Mouse (Mus musculus): Measurements from ENCODE around the gene Nmur1. TPM values are rescaled to one million over a fixed set of nuclear protein-coding genes. Genes with fewer than 3 reads are reported as not detected.
"Not testable (repeated sequence)": the region's sequence is repeated elsewhere in the genome, so short reads cannot be mapped to it uniquely, and the experiment has no call there.

Gene Nmur1
- total RNA-seq, 2 experiments from 2014 or later = not detected

DNA sequence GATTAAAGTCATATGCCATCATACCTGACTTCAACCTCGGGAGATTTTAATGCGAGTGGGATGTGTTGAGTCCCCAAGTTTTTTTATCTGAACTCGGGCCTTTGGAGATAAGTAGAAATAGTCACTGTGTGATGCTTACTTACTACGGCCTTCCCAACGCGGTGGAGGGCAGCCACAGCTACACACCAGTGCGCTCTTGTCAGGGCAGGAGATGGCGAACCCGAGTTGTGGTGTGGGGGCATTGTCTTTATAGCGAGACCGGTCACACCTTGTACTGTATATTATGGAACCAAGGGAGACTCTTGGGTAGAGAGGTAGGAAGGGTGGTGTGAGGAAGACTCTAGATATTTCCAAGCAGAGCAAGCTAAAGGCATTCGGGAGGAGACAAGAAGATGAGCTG lies 65.6 kb downstream of the Nmur1 start:
- no peak for ATAC-seq (ENCODE audit: poor library complexity, severe bottlenecking)

DNA sequence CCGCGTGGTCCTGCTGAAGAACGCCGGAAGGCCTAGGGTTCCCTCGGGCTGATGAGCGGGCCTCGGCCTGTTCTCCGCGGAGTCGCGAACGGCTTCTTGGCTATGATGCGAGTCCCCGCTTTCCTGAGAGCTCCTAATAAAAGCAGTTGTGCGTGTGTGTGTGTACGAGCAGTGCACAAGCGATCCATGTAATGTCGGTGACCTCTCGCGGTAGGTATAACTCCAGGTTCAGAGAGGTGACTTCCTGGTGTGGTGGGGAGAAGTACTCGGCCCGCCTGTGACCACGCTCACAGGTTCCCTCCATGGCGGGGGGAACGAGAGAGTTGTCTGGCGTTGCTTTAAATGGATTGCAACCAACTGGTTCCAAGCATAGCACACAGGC lies 66.2 kb downstream of the Nmur1 start:
- ATAC-seq (ENCODE audit: poor library complexity, severe bottlenecking) = peak; percentile 36

DNA sequence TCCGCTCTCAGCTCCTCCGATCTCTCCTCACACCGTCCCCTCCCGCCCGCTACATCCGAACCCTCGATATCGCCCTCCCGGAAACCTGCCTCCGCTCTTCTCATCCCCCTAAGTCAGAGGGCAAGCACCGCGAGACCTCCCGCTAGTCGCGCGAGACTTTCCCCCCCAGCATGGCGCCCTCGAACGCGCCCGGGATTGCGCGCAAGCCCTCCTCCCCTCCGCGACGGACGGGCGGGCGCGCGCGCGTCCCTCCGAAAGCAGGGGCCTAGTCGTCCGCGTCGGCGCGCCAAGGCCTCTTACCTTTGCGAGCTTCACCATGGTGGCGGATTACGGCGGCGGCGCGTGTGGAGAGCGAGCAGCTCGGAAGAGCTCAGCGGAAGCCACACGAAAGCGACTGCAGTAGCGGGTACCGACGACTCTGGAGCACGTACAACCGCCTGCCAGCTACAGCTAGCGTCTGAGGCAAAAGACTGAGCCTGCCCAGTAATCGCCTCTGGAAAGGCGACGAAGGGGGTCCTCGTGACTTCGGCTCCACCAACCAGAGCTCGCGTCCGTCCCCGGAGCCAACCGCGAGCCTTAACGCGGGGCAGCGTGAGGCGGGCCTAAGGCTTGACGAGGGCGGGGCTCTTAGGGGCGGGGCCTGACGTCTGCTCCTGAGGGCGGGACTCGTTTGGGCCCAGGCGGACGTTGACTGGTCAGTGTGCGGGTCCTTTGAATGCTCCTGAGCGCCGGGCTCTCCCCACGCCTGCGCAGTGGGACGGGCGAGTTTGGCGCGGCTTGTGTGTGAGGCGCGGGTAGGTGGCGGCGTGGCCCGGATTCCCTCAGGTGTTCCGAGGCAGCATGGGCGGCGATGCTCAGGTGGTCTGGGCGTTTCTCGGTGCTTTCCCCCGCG lies 66.9 kb downstream of the Nmur1 start, which contains the start of gene Ncl:
TSS of gene Ncl (minus strand) at position 495 of the 892 bp plus-strand sequence.
- ATAC-seq (ENCODE audit: poor library complexity, severe bottlenecking) = peak; percentile 90

DNA sequence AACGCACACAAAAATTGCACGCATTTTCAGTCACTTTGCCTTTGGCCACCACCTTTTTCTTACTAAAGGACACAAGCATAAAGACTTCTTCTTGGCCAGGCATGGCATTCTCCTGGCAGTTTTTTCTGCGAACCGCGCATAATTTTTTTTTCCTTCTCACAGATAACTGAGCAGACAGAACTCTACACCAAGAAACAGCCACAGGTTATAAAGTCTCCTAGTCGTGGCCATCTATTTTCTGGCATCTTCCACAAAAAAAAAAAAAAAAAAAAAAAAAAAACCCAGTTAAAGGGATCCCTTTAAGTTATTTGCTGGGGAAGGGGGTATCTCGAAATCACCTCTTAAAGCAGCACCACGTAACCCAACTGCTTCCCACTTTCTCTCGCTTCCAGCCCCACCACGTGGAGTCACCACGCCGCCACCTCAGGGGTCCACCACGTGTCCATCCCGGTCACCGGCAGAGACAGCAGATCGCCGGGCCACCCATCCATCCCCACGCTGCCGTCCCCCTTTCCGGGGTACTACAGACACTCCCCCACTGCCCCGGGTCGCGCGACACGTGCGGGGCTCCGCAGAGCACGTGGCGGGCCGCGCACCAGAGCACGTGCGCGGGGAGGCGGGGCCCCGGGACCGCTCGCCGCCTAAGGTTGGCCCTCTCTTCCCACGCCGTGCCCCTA lies 67.7 kb downstream of the Nmur1 start:
- ATAC-seq (ENCODE audit: poor library complexity, severe bottlenecking) = no peak; the same call in 1 of the 2 replicates

DNA sequence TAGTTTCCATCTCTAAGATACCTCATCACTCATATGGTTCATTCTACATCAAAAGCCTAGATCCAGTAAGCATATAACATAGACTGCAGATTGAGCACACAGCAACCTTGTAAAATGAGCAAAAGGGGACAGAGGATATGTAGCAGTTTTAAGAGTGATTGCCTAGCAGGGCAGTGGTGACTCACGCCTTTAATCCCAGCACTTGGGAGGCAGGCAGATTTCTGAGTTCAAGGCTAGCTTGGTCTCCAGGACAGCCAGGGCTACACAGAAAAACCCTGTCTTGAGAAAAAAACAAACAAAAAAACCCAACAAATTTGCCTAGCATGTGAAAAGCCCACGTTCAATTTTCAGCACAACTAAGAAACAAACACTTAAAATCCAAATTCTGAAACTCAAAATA lies 71.8 kb downstream of the Nmur1 start:
- no peak for ATAC-seq (ENCODE audit: poor library complexity, severe bottlenecking)

DNA sequence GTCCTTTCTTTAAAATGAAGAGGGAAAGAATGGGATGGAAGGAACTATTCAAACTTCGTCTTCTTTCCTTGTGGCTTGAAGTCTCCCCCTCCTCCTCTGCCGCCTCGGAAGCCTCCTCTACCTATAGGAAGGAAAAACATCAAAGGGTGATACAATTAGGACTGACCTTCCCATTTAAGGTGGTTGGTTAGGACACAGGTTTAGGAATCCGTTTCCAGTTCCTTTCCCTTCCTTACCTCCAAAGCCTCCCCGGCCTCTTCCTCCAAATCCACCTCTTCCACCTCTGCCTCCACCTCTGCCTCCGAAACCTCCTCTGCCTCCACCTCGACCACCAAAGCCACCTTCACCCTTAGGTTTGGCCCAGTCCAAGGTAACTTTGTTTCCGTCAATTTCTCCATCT lies 75.5 kb downstream of the Nmur1 start:
- ATAC-seq (ENCODE audit: poor library complexity, severe bottlenecking) = no peak

DNA sequence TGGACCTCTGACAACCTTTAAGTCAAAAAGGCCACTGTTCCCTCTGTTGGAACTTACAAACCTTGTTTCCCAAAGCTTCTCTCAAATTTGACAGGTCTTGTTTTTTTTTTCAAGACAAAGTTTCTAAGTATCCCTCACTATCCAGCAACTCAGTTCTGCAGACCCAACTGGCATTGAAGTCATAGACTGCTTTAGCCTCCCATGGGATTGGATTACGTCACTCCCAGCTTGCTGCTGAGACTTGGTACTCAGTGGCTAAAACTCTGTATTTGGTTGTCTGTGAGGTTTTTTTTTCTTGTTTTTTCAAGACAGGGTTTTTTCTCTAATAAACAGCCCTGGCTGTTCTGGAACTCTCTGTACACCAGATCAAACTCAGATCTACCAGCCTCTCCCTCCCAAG lies 76.3 kb downstream of the Nmur1 start:
- no peak for ATAC-seq (ENCODE audit: poor library complexity, severe bottlenecking)

DNA sequence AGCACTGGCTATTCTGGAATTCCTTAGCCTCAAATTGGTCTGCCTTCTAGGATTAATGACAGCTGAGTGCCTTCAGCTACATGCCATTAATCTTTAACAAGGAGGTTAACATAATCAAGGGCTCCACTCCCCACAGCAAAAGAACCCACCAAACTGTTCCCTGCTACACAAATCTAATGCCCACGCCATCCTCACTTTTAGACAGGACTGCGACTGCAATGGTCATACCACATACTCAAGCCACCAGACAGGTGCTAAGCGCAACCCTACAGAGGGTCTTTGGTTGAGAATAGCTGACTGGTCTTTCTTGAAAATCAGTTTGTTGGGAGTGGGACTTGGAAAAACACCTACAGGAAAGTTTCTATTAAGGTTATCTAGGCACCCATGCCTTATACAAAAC lies 76.8 kb downstream of the Nmur1 start:
- ATAC-seq (ENCODE audit: poor library complexity, severe bottlenecking) = no peak

DNA sequence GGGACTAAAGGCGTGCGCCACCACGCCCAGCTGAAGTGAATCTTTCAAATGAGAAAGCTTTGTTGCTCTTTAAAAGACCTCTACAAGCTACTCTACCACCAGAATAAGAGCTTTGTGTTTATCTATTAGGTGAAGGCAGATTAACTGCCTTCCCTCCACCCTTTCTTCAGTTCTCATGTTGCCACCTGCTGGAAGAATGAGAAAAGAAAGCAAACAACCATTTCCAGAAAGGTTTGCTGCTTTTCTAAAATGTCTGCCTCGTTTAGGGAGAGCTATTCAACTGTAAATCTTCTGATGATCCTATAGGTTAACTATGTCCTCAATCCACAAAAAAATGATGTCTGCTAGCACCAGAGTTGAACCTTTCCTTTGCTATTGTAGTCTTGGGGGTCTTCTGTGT lies 77.2 kb downstream of the Nmur1 start:
- ATAC-seq (ENCODE audit: poor library complexity, severe bottlenecking) = no peak

DNA sequence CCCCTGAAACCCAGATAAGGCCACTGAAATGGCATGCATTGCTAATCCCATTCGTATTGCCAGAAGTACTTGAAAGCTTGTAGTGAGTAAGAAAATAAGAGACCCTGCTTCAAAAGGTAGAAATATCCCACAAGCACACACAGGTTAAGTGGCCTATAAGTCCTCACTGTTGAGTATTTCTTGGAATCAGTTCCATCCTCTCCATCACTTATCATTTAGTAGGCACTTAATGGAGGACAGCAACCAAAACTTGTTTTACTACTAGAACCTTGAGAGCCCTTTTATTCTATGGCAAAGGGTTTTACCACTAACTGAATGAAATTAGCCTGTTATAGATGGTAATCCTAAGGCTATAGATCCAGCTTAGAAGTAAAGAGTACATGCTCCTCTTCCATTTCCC lies 77.9 kb downstream of the Nmur1 start:
- no peak for ATAC-seq (ENCODE audit: poor library complexity, severe bottlenecking)

DNA sequence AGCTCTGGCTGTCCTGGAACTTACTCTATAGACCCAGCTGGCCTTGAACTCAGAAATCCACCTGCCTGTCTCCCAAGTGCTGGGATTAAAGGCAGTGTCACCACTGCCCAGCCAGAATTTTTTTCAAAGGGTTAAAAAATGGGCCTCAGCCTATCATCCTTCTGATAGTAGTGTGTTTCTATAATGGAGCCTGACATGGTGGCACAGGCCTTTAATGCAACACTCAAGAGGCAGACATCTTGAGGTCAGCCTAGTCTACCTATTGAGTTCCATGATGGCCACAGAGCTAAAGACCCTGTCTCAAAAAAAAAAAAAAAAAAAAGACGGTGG lies 78.3 kb downstream of the Nmur1 start:
- no peak for ATAC-seq (ENCODE audit: poor library complexity, severe bottlenecking)

DNA sequence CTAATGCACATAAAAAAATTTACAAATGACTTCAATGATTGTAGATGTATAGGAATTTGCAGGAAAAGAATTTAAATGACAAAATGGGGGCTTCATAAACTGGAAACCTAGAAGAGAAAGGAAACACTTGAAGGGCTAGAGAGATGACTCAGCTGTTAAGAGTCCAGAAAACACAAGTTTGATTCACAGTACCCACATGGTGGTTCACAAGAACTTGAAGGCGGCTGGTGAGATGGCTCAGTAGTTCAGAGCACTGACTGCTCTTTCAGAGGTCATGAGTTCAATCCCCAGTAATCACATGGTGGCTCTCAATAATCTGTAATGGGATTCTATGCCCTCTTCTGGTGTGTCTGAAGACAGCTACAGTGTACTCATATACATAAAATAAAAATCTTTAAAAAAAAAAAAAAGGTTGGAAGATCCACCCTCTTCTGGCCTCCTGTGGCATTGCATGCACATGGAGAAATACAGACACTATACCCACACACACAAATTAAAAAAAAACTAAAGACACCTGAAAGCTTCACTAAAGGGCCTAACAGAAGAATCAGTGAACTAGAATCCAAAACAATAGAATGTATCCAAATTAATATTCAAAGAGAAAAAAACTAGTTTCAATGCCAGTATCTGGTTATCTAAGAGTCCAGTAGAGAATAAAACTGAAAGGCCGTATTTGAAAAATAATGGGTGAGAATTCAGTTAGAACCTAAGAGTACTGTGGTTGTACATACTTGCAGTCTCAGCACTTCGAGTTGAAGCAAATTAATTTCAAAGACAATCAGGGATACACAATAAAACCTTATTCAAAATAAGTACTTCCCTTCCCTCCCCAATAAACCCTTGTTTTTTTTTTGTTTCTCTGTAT lies 78.9 kb downstream of the Nmur1 start:
- ATAC-seq (ENCODE audit: poor library complexity, severe bottlenecking) = no peak

DNA sequence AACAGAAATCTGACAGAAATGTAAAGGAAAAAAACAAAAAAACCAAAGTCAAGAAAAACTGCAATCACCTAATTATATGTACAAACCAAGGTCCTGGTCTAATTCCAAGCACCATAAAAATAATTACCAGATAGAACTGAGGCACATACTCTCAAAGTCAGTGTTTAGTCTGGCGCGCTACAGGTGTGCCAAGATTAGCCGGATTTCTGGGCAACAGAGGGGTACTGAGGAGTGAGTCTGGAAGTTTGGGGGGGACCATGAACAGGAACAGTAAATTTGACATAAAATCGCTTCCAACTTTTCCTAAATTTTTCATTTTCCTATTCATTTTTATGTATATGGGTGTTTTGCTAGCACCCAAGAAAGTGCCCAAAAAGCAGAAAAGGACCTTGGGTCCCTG lies 80.1 kb downstream of the Nmur1 start:
- no peak for ATAC-seq (ENCODE audit: poor library complexity, severe bottlenecking)

DNA sequence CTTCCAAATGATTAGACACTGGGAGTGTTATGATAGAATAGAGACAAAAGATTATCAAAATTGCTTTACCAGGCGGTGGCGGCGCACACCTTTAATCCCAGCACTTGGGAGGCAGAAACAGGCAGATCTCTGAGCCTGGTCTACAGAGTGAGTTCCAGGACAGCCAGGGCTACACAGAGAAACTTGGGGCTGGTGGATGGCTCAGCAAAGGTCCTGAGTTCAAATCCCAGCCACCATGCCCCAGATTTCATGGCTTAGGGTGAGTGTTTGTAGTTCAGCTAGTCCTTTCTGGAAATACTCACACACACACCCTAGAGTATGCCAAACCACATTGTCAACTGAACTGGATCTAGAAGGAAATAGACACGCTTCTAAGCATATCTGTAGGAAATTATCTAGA lies 81.0 kb downstream of the Nmur1 start:
- no peak for ATAC-seq (ENCODE audit: poor library complexity, severe bottlenecking)

DNA sequence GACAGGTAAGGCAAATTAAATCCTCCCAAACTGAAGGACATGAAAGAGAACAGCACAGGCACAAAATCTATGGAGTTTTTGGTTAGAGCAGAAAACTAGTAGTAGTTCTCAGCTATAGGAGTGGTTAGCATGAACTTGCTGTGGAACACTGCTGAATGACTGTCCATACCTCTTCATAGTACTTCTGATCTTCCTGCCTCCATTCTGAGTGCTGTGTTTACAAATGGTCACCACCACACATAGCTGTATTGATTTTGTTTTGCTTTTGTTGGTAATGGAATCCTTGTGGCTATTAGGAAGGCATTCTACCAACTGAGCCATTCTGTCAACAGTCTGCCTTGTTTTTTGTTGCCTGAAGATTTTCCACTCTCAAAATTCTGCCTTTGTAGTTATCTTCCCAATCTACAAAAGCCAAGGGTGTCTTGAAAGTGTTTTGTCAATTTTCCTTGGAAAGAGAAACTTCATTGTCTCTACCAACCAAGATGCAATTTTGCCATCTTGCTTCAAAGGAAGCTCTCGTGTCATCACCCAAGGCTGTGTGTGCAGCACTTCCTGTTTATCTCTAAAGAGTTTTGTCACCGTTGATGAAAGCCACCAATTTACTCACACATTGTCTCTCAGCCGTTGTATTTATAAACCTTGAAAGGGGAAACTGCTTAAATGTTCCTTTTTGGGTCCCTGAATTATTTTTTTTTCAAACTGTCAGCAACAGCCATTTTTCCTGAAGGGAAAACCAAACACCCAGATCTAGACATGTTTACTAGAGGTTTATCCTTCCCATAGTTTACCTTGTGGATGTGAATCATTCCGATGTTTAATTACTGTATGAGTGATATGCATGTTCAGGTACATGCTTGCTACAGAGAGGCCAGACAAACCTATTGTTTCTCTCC lies 81.8 kb downstream of the Nmur1 start:
- ATAC-seq (ENCODE audit: poor library complexity, severe bottlenecking) = peak; percentile 95

DNA sequence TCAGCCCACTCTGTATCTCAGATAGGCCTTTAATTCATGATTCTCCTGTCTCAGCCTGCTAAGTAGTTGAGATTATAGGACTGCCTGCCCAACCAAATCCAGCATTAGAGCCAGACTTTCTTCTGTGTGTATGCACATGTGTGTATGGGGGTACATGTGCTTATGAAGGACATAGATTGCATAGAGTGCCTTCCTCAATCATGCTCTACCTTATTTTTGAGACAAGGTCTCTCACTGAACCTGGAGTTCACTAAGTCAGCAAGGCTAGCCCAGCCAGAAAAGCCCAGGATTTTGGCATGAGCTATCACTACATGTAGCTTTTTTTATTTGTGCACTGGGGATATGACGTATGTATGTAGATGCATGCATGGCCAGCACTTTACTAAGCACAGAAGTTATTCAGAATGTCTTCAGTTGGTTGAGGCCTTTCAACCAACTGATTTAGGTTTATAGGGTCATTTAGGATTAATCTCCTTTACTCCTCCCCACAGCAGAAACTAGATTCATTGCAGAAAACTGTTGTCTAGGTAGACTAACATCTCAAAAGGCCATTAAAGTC lies 82.9 kb downstream of the Nmur1 start:
- no peak for ATAC-seq (ENCODE audit: poor library complexity, severe bottlenecking)

DNA sequence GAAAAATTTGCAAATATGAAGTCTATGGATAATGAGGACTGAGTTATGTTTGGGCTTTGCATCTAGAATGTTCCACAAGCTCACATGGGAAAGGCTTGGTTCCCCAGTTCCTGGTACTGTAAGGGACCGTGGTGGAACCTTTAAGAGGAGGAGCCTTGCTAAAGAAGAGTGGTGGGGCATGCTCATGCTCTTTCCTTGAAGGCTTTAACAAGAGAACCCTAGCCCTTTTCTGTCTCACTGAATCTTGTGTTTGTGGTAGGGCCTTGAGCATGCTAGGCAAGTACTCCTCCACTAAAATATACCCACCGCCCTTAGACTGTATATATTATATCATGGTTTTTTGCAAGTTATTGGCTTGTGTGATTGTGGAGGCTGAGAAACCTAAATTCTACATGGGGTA lies 83.7 kb downstream of the Nmur1 start:
- ATAC-seq (ENCODE audit: poor library complexity, severe bottlenecking) = no peak

DNA sequence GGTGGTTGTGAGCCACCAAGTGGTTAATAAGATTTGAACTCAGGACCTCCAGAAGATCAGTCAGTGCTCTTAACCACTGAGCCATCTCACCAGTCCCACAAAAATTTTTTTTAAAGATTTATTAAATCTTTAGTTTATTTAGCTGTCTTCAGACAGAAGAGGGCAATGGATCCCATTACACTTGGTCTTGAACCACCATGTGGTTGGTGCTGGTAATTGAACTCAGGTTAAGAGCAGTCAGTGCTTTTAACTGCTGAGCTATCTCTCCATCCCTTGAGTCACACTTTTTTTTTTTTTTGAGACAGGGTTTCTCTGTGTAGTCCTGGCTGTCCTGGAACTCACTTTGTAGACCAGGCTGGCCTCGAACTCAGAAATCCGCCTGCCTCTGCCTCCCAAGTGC lies 84.9 kb downstream of the Nmur1 start:
- ATAC-seq (ENCODE audit: poor library complexity, severe bottlenecking) = not testable (repeated sequence)

DNA sequence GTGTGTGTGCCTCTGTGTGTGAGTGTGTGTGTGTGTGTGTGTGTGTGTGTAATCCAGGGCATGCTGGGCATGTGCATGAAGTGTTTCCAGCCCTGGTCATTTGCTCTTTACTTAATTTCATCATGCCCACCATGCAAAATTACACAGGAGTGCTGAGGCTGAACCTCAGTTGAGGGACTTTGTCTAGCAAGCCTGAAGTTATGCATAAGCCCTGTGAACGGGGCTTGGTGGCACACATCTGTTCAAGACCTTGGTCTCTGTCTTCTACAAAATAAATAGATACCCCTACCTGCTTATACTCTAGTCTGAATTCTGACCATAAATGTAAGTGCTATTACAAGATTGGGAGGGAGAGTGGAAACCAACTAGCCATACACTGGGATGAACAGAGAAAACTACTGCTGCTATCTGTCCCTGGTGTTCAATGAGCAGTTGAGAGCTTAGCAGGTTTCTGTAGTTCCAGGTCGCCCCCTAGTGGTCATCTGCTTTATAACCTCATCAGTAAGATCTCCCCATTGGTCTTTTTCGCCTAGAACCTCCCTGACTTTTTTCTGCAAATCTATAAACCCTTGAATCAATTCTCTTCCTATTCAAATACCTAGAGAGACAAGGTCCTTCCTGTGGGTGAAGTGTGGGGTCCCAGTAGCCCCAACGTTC lies 86.7 kb downstream of the Nmur1 start:
- ATAC-seq (ENCODE audit: poor library complexity, severe bottlenecking) = peak; percentile 86

DNA sequence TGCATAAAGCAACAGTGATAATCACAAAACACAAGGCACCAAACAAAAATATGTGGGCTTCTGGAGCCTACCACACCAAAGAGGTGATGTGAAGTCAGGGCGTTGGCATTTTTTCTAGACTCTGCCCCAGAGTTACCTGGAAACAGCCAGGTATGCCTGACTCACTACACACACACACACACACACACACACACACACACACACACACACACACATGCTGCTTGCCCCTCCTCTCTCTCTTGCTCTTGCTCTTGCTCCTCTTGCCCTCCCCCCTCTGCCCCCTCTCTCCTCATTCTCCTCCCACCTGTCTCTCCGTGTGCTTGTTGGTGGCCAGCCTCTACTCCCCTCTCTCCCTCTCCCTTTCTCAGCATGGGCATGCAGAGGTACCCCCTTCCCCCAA lies 89.7 kb downstream of the Nmur1 start:
- no peak for ATAC-seq (ENCODE audit: poor library complexity, severe bottlenecking)

All from megakaryocyte, adult 5-6 weeks (primary cell).